Comparison of ENCODE assay signal across 9 mouse cellular contexts in genomic region chr4:135034406-135034805, GRCm38 (mm10).
DNase-seq lines count a peak whose midpoint lies in the region; ATAC-seq lines count a peak whose summit lies in the region.
"Had no signal": no experiment of that assay in that cellular context is flagged by ENCODE, and none has a peak within 500 bp of the region (broad histone marks: within the 10 kb centered on the region; RNA-seq: fewer than 3 reads in every experiment).

No protein-coding gene starts in this region.

- 38% methylated on average over 7 of the region's 7 CpGs for WGBS in hindbrain, embryonic 11.5 days
- 30% methylated on average over 7 of the region's 7 CpGs for WGBS in hindbrain, embryonic 14.5 days

- H3K27me3 ChIP-seq in hindbrain, embryonic 11.5 days (ENCODE audit: control insufficient read depth, insufficient read depth, low read length): no peaks in the 10 kb centered on the region
- H3K27me3 ChIP-seq in hindbrain, embryonic 14.5 days (ENCODE audit: control insufficient read depth, insufficient read depth, low read length): no peaks in the 10 kb centered on the region

- no peaks in the 10 kb centered on the region for H3K36me3 ChIP-seq in hindbrain, embryonic 11.5 days (ENCODE audit: control insufficient read depth, insufficient read depth, low read length)
- H3K36me3 ChIP-seq in hindbrain, embryonic 14.5 days (replicated peaks; ENCODE audit: control insufficient read depth, insufficient read depth): no peaks in the 10 kb centered on the region
- H3K36me3 ChIP-seq: limb, embryonic 15.5 days had no signal

- no peak for ATAC-seq in hindbrain, embryonic 11.5 days (ENCODE audit: low FRiP score)
- ATAC-seq in hindbrain, embryonic 14.5 days (ENCODE audit: low FRiP score): no peak
- peak; percentile 41; the same call in 1 of the 2 replicates for ATAC-seq in monocyte, adult 5-6 weeks (replicated peaks; ENCODE audit: insufficient number of reproducible peaks, low FRiP score, low TSS enrichment, poor library complexity, severe bottlenecking)

- DNase-seq in hindbrain, embryonic 11.5 days (ENCODE audit: low spot score): peak; percentile 67
- DNase-seq in hindbrain, embryonic 14.5 days (ENCODE audit: low spot score): no peak
- DNase-seq in CD4-positive helper T cell, adult 2 months (ENCODE audit: low read depth, low spot score): peak; percentile 51
- DNase-seq in adrenal gland, postnatal 10 days: peak; percentile 76
- peak; percentile 48 for DNase-seq in embryo, embryonic 11 days
- peak; percentile 23 to 24 for DNase-seq in layer of hippocampus, postnatal 36 days
- peak; percentile 84 for DNase-seq in thymus, postnatal 4 days

- no peaks in the 10 kb centered on the region for H3K9me3 ChIP-seq in hindbrain, embryonic 11.5 days (ENCODE audit: control insufficient read depth, low read length)
- H3K9me3 ChIP-seq in hindbrain, embryonic 14.5 days (ENCODE audit: control insufficient read depth, low read length): no peaks in the 10 kb centered on the region
- H3K9me3 ChIP-seq: limb, embryonic 15.5 days had no signal

- no peaks in the 10 kb centered on the region for H3K4me1 ChIP-seq in hindbrain, embryonic 11.5 days (replicated peaks; ENCODE audit: control insufficient read depth, insufficient read depth, low read length)
- no peaks in the 10 kb centered on the region for H3K4me1 ChIP-seq in hindbrain, embryonic 14.5 days (replicated peaks; ENCODE audit: control insufficient read depth, insufficient read depth, low read length)

- H3K27ac ChIP-seq in hindbrain, embryonic 11.5 days (ENCODE audit: low read depth, low read length): no peak overlapping the region
- H3K27ac ChIP-seq in hindbrain, embryonic 14.5 days: no peak overlapping the region
- H3K27ac ChIP-seq: limb, embryonic 15.5 days had no signal

- H3K4me3 ChIP-seq in hindbrain, embryonic 11.5 days (ENCODE audit: low read depth, low read length): no peak overlapping the region
- H3K4me3 ChIP-seq in hindbrain, embryonic 14.5 days (replicated peaks; ENCODE audit: low read length): no peak overlapping the region
- H3K4me3 ChIP-seq: limb, embryonic 15.5 days had no signal

- no peak overlapping the region for H3K9ac ChIP-seq in hindbrain, embryonic 11.5 days (ENCODE audit: low read depth, low read length)
- H3K9ac ChIP-seq in hindbrain, embryonic 14.5 days: no peak overlapping the region
- H3K9ac ChIP-seq: limb, embryonic 15.5 days had no signal

- no peak overlapping the region for H3K4me2 ChIP-seq in hindbrain, embryonic 11.5 days (replicated peaks; ENCODE audit: low read depth, low read length)
- H3K4me2 ChIP-seq in hindbrain, embryonic 14.5 days (replicated peaks): no peak overlapping the region
- H3K4me2 ChIP-seq: limb, embryonic 15.5 days had no signal
